Mouse (Mus musculus): ENCODE data around the gene Piezo1. TPM values are rescaled to one million over a fixed set of nuclear protein-coding genes. Genes with fewer than 3 reads are reported as not detected.

Piezo1 gene
- total RNA-seq, 2 experiments from 2014 or later, result 22.3 to 38.5 TPM

DNA sequence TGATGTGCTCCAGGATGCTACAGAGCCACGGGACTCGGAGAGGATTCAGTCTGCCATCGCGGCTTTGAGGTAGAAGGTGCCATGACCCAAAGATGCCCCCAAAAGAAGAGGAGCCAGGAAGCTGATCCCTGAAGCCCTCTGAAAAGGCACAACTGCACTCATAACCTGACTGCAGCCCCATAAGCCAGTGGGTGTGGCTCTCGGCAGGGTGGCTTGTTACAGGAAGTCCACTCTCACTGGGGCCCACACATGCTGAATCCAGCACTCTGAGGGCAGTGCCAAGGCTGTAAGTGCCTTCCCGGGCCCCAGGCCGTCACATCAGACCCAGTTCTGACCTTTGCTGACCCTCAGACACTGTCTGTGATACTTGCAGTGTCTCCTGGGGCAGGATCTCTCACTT is 38.7 kb downstream of the Piezo1 start:
- ATAC-seq (replicated peaks; ENCODE audit: poor library complexity), result no peak

DNA sequence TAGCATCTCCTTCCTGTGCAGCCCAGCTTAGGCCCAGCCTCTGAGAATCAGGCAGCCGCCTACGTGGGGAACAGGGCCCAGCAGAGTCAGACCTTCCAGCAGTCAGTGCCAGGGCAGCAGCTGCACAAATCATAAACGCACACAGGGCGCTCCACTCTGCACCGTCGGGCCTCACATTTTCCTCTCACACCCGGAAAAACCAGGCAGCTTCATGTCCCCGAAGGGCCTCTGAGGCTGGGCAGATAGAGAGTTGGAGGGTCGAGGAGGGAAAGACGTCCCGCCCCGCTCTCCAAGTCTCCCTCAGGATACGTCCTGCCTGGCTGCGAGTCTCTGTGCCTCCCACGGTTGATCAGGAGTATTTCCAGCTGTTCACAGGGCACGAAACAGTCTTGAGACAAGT is 39.6 kb downstream of the Piezo1 start:
- ATAC-seq (replicated peaks; ENCODE audit: poor library complexity), result no peak

DNA sequence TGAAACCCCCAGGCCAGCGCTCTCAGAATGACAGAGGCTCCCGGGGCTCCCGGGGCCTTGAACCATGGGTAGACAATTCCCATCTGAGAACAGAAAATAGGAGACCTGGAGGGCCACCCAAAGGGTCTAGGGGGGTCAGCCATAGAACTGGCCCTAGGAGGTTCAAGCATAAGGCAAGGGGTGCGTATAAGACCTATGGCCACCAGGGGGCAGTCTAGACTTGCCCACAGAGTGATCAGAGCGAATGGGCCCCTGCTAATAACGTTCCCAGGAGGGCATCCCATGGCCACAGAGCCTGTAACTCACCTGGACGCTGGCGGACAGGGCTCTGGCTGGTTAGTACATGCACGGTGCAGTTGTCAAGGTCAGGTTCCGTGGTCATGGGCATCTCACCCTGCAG is 50.3 kb downstream of the Piezo1 start:
- peak; percentile 87 for ATAC-seq (replicated peaks; ENCODE audit: poor library complexity)

DNA sequence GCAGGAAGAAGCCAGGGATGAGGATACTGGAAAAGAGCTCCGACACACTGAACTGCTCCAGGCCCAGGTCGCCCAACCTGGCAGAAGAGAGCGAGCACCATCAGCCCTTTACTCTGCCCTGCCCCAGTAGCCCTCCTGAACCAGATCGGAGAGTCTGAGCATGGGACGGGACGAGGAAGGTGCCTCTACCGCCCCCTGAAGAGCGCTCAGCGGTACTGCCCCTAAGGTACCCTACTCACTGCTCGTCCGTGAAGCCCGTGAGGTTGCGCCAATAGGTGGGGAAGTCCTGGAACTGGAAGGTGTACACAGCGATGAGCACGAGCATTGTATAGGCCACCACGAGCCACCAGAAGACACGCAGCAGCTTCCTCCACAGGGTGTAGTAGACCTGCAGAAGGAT is 53.2 kb downstream of the Piezo1 start:
- ATAC-seq (replicated peaks; ENCODE audit: poor library complexity), result peak; percentile 73

DNA sequence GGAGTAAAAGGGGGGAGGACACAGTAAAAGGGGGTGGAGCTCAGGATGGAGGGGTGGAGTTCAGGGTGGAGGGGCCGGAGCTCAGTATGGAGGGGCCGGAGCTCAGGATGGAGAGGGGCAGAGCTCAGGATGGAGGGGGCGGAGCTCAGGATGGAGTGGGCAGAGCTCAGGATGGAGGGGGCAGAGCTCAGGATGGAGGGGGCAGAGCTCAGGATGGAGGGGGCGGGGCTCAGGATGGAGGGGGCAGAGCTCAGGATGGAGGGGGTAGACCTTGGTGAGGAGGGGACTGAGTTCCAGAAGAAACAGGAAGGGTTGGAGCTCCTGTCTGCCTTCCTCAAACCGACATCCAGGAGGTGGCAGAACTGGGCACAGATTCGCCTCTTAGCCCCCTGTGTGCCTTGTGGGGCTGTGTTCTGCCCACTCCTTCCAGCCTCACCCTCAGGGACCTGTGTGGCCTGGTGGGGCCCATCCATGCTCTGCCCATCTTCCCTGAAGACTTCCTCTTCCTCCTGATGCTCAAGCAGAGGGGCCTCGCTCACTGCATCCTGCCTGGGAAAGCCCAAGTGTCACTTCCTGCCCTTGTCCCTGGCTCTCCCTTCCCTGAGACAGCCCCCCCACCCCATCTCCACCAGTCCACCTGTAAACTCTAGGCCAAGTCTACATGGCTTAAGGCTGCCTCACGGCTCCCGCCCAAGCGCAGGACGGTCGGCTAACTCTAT is 54.0 kb downstream of the Piezo1 start:
- ATAC-seq (replicated peaks; ENCODE audit: poor library complexity), result no peak

DNA sequence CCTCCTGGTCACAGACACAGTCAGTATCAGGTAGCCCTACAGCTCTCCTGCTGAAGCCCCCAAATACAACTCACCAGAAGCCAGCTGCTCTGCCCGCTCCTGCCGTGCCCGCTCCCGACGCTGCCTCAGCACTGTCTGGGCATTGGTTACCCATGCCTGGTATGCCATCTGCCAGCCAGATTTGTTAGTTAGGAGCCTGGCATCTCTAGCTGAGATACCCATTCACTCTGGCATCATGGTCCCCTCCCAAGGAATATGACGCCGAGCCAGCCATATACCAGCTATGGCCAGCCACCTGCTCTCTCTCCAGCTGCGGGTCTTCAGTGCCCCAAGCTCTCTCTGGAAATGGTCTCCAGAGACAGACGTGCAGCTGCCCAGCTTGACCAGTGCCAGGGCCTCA is 62.7 kb downstream of the Piezo1 start:
- ATAC-seq (replicated peaks; ENCODE audit: poor library complexity), result no peak

DNA sequence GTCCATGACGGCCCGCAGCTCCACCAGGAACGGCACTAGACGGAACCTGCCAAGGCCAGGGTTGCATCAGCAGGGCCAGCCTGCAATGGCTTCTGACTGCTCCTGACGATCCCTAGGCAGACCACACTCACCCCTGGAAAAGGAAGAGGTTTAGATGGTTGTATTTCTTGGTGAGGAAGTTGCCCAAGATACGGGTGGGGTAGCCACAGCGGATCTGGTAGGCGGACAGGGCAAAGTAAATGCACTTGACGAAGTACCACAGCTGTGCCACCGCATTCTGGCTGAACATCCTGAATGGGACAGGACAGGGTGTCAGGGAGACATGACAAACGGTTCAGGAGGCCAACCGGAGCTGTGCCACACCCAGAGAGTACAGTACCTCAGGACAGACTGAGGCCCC is 66.3 kb downstream of the Piezo1 start:
- ATAC-seq (replicated peaks; ENCODE audit: poor library complexity), result peak; percentile 79

DNA sequence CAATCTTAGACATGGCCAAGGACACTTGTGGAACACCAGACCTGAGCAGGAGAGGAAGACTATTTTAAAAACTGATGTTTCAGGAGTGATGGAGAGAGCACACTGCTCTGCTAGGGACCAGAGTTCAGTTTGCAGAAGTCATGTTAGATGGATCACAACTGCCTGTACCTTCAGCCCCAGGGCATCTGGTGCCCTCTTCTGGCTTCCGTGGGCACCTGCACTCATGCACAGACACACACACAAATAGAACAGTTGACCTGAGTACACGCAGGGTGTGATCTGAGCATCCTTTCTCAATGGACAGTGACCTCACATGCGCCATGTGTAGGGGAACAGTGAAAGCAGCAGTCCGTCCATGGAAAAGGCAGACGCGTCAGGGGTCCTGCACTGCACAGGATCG is 67.3 kb downstream of the Piezo1 start:
- ATAC-seq (replicated peaks; ENCODE audit: poor library complexity), result no peak

DNA sequence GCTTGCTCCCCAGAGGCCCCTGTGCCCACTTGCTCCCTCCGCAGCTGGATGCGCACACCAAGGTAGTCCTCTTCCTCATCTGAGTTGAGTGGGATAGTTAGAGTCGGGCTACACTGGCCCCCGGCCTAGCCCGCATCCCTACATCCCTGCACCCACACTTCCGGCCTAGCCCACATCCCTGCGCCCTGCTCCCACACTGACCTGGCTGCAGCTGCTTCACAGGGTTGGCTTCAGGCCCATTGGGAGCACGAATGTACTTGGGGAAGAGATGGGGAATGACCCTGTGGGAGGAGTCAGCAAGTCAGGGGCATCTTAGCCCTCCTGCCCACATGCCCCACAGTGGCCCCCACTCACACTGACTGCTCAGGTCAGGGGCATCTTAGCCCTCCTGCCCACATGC is 68.7 kb downstream of the Piezo1 start:
- no peak for ATAC-seq (replicated peaks; ENCODE audit: poor library complexity)

DNA sequence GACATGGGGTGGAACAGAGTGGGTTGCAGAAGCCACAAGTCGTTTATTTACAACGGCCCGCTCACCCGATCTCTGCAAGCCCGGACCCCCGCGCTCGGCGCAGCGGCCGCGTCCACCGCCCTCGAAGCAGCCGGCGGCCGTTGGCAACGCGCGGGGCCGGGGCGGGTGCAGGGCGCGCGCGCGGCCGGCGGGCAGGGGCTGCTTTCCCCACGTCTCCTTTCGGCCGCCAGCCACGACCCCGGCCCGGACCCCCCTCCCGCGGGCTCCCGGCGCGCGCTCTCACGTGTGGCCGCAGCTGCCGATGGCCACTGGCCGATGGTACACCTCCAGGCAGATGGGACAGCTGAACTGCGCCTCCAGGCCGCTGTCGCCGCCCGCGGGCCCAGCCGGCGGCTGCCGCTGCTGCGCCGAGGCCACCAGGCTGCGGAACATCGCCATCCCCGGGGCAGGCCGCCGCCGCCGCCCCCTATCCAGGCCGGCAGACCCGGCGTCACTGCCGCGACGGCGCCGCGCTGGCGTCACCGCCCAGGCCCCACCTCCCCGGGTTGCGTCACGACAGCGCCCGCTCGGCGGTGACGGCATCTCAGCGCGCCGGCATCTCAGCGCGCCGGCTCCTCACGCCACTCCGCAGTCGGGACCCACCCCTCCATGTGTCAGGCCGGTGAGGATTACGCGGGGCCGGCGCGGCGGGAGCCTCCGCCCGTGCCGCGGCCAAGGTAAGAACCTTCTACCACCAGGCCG is 75.4 kb downstream of the Piezo1 start, which contains the start of the genes Rnf166 and Ctu2:
Gene Rnf166 (minus strand): TSS at position 485 of the 741 bp plus-strand sequence.
Gene Ctu2 (plus strand): TSS at position 564 of the 741 bp plus-strand sequence.
- peak; percentile 79 for ATAC-seq (replicated peaks; ENCODE audit: poor library complexity)

DNA sequence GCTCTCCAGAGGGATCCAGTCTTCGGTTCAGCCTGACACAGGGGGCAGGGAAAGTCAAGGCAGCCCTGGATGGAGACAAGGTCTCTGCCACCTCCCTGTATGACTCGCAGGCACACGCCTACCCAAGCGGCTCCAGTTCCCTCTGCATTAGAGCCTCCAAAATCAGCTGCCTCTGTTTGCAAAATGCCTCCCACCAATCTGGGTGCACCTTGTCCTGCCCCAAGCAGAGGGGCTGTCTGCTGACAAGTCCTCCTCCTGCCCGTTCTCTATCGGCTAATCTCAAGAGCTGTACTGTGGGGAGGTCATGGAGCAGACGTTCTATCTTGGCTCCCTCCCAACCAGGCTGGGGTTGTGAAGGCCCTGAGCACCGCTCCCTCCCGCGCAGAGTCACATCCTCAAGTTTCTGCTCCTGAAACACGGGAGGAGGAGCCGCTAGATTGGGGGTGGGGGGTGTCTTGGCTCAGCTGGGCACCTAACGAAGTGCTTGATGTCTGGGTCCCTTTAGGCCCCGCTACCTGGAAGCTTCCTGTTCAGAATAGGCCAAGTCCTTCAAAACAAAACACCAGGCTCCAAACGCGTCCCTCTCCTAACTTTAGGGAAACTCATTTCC is 76.1 kb downstream of the Piezo1 start:
- ATAC-seq (replicated peaks; ENCODE audit: poor library complexity), result peak; percentile 27

DNA sequence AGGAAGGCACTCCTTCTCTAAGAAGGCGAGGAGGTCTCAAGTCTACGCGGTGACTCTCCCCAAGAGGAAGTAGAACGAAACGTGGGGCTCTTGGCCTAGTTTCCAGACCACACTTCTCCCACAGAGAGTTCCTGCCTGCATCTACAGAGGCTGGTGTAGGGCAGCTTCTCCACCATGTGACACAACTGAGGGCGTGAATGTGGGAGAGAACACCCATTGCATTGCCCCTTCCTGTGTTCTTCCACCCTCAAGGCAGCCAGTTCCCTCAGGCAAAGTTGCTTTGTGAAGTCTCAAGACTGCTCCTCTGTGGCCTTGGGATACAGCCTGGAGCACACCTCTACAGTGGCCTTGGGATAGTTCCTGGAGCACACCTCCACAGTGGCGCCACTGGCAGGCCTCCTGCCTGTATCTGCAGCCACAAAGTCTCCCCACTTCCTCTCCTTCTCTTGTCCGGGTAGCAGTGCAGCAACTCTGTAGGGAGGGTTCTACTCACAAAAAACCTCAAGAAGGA is 77.2 kb downstream of the Piezo1 start:
- peak; percentile 59 for ATAC-seq (replicated peaks; ENCODE audit: poor library complexity)

DNA sequence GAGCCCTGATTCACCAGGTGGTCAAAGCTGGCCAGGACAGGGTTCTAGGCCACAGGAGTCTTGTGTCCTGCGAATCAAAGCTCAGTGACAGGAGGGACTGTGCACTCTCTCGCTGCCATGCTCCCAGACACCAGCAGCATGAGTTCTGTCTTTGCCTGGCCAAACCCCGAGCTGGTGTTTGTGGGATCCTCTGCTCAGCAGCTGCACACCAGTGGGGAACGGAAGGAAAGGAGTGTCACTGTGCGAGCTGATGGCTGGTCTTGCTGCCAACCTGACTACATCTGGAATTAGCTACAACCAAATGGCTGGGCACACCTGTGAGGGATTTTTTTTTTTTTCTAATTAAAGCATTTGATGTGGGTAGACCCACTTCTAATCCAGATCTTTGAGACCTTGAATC is 80.4 kb downstream of the Piezo1 start:
- ATAC-seq (replicated peaks; ENCODE audit: poor library complexity), result no peak

DNA sequence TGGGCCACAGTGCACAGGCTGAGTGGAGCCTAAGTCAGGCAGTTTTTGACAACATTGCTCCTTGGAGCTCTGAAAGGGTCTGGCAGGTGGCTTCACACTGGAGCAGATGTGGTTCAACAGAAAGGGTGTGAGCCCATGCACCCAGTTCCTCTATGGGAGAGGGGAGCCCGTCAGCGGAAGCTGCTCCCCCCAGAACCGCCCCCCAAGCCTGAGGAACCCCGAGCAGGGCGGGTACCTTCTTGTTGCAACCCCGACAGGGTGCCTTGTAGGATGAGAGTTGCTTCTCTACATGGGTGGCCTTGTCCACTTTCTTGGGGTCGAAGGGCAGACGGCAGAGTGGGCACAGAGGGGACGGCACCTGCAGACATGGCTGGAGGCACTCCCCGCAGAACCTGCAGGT is 81.2 kb downstream of the Piezo1 start:
- ATAC-seq (replicated peaks; ENCODE audit: poor library complexity), result peak; percentile 27

DNA sequence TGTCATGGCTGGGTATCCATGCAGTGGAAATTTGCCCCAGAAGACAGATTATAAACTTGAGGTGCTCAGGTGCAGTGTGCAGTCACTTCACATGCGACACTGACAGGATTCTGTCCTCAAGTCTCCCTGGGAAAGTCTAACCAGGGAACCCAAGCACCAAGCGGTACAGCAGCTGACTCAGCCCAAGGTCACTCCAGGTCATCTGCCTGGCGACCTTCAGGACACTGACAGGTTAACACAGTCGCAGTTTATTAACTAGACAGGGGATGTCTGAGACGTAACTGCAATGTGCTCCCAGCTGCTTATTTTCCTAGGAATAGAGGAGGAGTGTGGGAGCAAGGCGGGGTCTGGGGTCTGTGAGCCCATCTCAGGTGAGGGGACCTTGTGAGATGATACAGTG is 81.7 kb downstream of the Piezo1 start:
- ATAC-seq (replicated peaks; ENCODE audit: poor library complexity), result no peak

DNA sequence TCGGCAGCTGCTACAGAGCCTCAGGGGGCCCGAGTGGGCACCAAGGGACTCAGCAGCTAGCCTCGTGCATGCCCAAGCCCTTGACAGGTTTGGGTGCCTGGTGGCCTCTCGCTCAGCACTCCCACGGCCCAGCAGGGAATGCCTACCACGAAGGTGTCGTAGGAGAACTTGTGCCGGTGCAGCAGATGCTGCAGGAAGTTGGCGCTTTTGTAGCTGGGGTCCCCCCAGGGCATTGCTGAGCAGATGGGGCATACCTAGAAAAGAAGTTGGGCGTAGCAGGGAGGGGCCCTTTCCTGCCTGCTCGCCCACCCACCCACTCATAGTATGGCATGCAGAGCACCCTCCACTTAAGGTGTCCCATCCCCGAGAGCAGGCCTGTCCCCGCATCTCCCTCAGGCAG is 83.3 kb downstream of the Piezo1 start:
- no peak for ATAC-seq (replicated peaks; ENCODE audit: poor library complexity)

DNA sequence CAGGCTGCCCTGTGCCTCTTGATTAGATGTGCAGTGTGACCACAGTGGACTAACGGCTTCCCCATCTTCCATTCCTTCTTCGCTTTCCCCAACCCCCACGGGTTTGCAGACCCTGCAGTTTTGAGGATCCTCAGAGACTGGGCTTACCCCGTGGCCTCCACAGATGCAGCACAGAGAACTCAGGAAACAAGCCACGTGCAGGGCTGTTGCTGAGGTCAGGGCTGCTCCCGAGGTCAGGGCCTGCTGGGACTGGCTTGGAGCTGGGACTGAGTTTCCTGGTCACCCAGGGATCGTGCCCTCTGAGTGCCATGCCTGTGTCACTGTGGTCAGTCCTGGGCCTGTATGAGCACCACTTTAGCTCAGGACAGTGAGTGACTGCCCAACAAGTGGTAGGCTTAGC is 86.1 kb downstream of the Piezo1 start:
- ATAC-seq (replicated peaks; ENCODE audit: poor library complexity), result no peak

DNA sequence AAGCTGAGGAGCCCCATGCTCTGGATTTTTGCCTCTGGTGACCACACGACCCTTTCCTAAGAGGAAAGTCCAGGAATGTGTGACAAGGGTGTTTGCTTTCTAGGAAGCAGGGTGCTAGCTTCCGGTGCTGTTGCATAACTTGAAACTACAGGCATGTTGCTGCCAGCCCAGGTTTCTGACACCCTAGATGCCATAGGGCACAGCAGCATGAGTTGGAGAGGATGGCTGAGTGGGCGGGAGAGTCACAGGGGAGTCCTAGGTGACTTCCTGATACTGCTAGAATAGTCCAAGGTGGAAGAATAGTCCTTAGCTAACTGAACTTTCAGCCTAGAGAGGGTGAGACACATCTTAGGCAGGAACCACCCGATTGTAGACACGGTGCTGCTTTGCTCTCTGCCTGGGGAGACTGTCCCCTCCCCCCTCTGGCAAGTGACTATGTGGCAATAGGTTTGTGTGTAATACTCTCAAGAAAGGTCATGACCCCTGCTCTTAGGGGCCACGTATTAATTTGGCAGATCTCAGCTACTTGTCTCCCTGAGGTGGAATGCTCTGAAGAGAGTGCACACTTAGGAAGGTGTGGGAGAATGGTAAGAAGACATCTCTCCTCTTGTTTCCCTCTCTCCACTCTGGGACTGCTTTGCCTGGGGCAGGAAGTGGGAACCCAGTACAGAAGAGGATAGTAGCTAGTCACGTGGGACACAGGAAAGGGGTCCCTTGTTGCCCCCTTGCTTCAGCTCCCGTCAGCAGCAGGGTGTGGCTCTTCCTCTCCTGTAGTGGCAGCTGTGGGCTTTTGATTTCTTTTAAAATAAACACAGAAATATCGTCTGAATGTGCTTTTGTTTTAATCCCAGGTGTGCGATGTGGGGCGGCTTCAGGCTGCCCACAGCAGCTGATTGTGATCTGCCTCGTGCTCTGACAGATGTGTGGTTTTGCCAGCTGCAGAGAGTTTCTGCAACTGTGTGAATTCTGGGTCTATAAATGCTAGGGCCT is 87.2 kb downstream of the Piezo1 start:
- ATAC-seq (replicated peaks; ENCODE audit: poor library complexity), result peak; percentile 47

DNA sequence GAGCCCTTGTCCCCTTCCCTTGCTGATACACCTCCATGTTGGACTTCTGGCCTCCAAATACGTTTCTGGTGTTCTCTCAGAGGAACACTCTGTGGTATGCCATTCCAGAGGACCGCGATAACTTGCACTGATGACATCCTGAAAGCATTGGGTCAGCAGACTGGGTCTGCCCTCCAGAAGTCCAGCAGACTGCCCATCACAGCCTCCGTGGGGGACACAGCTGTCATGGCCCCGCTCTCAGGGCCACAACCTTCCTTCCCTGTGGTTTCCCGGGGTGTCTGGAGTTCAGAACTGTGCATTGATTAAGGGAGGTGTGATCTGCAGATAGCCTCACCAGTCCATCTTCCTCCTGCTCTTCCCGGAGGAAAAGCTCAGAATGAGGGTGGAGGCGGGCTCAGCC is 88.6 kb downstream of the Piezo1 start:
- no peak for ATAC-seq (replicated peaks; ENCODE audit: poor library complexity)

DNA sequence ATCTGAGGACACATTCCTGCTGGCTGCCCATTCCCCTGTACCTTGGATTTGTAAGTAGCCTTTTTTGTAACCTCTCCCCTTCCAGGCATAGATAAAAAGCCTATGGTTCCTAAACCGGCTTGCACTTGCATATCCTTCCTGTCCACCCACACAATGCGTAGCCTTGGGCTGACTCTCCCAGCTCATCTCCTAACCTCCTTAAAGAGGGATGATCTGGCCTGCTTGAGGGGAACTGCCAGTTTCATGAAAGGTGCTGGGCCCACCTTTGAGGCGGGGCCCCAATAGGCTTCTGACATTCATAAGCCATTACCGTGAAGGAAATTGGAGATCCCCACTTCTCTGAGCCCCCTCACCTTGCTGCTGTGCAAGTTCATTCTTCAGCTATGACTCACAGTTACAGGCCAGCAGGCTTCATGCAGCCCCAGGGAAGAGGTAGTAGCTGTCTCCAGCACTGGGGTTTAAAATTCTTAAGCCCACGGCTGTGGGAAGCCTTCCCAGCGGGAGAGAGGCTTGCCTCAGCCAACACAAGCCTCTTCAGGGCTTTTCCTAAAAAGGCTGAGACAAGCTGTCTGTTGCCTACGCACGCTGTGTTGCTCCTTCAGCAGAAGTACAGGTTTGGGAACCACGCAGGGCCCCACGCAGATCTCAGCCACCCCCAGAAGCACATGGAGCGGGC is 89.5 kb downstream of the Piezo1 start:
- ATAC-seq (replicated peaks; ENCODE audit: poor library complexity), result no peak
